Mouse (Mus musculus) mesoderm, embryonic 11.5 days (tissue): ENCODE data around the gene Naa25.
A peak's percentile ranks its signal among the peaks of the same experiment; 100 is the strongest.

ENCODE experiments used
- DNase-seq: peaks from one replicate; pipeline ENCODE4 v3.0.0-alpha.2; 2012; ENCODE audit warnings: low read depth, low spot score

Gene Naa25

GRCm38 (mm10) chr5:121397187-121398145 lies at the start of gene Naa25:
Naa25 (plus strand) TSS chr5:121397936.
- peak; percentile 98 for DNase-seq

GRCm38 (mm10) chr5:121359229-121359628 lies 38.5 kb upstream of the Naa25 start:
- DNase-seq: no peak

GRCm38 (mm10) chr5:121361696-121362095 lies 36.0 kb upstream of the Naa25 start:
- DNase-seq: no peak

- DNase-seq: no peak
Observed at GRCm38 (mm10) chr5:121363441-121363840, 34.3 kb upstream of the Naa25 start.

- DNase-seq: no peak
Observed at GRCm38 (mm10) chr5:121366449-121367225, 31.1 kb upstream of the Naa25 start.

- no peak for DNase-seq
Observed at GRCm38 (mm10) chr5:121367255-121367654, 30.5 kb upstream of the Naa25 start.

DNA sequence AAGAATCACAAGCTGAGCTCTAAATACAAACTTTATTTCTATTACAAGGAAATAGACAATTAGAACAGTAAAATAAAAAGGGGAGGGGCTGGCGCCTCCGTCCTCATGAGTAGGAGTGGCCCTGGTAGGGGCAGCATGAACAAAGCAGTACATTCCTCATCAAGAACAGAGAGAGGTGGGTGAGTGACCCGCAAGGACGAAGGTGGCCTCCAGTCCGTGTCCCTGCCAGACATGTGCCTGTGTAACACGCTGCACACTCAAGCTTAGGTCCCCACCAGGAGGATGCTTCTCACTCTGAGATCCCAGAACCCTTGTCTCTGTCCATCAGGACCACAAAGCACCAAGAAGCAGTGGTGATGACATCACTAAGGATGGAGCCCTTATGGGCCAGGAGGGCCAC lies 26.0 kb upstream of the Naa25 start:
- DNase-seq: no peak

DNA sequence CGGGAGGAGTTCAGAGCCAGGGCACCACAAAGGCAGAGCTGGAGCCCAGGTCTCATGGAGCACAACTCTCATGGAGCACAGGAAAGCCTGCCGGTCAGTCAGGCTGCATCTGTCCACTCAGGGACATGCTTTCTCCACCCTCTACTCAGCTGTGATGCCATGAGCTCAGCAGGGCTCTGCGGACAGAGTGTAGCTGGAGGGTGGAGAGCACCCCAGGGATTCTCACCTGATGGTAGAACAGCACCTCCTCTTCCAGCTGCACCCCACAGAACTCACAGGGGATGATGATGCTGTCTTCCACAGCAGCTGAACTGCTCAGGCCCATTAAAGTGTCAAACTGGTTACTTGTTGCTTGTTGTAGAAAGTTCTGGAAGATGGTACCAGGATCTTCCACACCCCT lies 22.9 kb upstream of the Naa25 start:
- no peak for DNase-seq

DNA sequence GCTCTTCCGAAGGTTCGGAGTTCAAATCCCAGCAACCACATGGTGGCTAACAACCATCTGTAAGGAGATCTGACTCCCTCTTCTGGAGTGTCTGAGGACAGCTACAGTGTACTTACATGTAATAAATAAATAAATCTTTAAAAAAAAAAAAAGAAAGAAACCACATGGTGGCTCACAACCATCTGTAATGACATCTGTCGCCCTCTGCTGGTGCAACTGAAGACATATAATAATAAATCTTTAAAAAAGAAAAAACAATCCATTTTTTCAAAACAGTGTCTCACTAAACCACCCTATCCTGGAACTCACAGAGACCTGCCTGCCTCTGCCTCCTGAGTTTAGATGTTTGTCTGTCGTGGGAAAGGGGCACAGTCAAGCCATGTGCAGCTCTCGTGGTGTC lies 20.8 kb upstream of the Naa25 start:
- peak; percentile 41 for DNase-seq

- DNase-seq: no peak
Observed at GRCm38 (mm10) chr5:121378678-121379256, 19.0 kb upstream of the Naa25 start.

DNA sequence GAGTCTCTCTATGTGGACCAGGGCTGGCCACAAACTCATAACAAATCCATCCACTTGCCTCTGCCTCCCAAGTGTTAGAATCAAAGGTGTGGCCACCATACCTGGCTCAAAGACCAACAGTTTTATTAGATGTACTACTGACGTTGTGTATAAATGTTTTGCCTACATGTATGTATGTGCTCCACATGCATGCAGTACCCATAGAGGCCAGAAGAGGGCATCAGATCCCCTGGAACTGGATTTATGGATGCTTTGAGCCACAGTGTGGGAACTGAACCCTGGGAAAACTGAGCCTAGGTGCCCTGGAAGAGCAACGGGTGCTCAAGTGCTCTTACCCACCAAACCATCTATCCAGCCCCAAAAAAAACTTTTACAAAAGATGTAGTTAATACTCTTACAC lies 17.0 kb upstream of the Naa25 start:
- no peak for DNase-seq

- DNase-seq: no peak
Observed at GRCm38 (mm10) chr5:121383857-121384756, 13.6 kb upstream of the Naa25 start.

DNA sequence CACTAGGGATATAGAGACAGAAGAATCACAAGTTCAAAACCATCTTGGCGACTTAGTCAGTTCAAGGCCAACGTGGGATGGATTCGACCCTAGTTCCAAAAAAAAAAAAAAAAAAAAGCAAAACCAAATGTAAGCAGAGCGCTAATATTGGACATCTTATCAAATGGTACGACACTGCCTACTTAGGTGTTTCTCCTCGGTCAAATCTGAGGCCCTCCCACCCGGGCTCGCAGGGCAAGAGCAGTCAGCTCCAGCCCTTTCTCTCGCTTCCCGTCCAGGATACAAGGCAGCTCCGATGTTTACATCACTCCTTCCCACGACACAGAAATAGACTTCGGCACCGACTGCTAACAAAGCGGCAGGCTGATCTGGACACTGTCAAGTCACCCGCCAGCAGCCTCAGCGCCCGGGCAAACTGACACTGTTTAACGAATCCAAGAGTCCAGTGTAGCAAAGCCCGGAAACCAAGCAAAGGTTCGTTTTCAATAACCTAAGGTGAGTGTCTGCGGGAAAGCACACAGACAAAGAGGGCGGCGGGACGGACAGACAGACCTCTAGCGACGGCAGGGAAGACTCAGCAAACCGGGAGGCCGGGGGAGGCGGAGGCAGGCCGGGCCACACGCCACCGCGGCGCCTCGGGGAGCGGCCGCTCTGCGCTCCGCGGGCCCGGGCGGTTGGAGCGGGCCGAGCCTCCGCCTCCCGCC lies 12.8 kb upstream of the Naa25 start:
- peak; percentile 51 for DNase-seq

DNA sequence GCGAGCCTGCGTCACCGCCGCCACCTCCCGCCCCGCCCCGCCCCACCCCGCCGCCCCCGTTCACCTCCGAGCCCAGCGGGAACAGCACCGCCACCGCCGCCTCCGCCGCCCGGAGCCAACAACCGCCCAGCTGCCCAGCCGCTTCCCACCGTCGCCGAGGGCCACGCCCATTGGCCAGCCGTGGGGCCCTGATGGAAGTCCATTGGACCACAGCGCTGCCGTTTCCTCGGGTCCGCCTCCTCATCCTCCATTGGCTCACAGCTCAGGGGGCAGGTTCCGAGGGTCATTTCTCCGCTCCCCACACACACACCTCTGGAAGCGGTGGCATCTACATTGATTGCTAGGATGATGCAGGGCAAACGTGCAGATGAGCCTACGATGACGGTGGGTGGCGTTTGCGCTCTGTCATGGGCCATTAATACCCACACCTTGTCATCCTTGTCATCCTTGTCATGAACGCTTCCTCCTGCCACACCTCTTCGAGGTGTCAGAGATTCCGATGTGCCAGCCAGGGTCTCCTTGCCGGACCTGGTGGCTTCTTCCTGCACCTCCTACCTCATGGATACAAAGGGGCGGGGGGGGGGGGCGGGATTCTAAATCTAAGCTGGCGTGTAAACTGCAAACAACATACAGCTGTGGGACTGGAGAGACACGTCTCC lies 12.1 kb upstream of the Naa25 start, which contains the start of gene Trafd1:
Gene Trafd1 (minus strand): TSS at position 172 of the 659 bp plus-strand sequence.
- DNase-seq: peak; percentile 94

- no peak for DNase-seq
Observed at GRCm38 (mm10) chr5:121386120-121386909, 11.4 kb upstream of the Naa25 start.

- DNase-seq: no peak
Observed at GRCm38 (mm10) chr5:121387126-121387525, 10.6 kb upstream of the Naa25 start.

DNA sequence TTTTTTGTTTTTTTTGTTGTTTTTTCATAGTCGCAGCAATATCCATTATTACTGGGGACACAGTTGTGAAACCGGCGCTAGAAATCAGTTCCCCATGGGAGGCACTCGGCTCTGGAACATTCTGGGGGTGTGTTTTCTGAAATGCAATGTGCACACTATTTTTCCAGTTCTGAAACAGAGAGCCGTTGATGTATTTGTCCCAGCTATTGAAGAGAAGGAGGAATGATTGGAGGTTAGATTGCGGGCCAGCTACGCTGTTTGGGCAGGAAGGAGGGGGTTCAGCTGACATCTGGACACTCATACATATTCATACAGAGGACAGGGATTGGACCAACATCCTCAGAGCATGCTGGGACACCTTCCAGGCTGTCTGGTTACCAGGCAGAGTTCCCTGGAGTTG lies 8.6 kb upstream of the Naa25 start:
- DNase-seq: no peak

DNA sequence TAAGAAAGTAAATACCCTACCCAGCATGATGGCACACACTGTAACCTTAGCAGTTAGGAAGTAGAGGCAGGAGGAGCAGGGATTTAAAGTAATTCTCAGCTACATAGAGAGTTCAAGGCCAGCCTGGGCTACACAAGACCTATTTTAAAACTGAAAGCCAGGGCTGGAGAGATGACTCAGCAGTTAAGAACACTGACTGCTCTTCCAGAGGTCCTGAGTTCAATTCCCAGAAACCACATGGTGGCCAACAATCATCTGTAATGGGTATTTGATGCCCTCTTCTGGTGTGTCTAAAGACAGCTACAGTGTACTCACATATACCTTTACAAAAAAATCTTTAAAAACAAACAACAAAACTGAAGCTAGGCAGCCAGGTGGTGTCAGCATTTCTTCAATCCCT lies 8.0 kb upstream of the Naa25 start:
- no peak for DNase-seq
